Mouse (Mus musculus) layer of hippocampus, postnatal 14 days (tissue): ENCODE results near the gene Fbxo30. TPM values are rescaled to one million over a fixed set of nuclear protein-coding genes. Genes with fewer than 3 reads are reported as not detected.
"Not testable (repeated sequence)": the region's sequence is repeated elsewhere in the genome, so short reads cannot be mapped to it uniquely, and the experiment has no call there.

Source experiments
- DNase-seq, 2 experiments: peaks; one replicate each; pipeline ENCODE4 v3.0.0; 2021 to 2022; ENCODE audit warnings: low spot score in 2 of 2, mixed read lengths in 1 of 2
- long read RNA-seq, 2 experiments: library from polyadenylated mRNA; stranded (forward); transcript quantifications; one replicate each; pipeline ENCODE4 v2.0.0; 2021
- total RNA-seq, 2 experiments: library from RNA; stranded (reverse); gene quantifications; 2 replicates each; pipeline ENCODE4 v1.2.3; 2021

Fbxo30 gene
- total RNA-seq: 1 to 10 TPM; 9.1 to 9.2 TPM
- long read RNA-seq, experiment 1, full-length matches to known transcripts: 3 of 3 reads
- long read RNA-seq, experiment 1, partial matches to known transcripts: 0 of 3 reads
- long read RNA-seq, experiment 1, other reads (novel, unspliced or antisense): 0 of 3 reads
- long read RNA-seq, experiment 2, full-length matches to known transcripts: 5 of 5 reads
- long read RNA-seq, experiment 2, partial matches to known transcripts: 0 of 5 reads
- long read RNA-seq, experiment 2, other reads (novel, unspliced or antisense): 0 of 5 reads

- DNase-seq: peak; percentile 84 to 91
These were observed at the start of gene Fbxo30 for GRCm38 (mm10) chr10:11280578-11281463. Gene Fbxo30, plus strand, starts transcription at chr10:11281330.

DNA sequence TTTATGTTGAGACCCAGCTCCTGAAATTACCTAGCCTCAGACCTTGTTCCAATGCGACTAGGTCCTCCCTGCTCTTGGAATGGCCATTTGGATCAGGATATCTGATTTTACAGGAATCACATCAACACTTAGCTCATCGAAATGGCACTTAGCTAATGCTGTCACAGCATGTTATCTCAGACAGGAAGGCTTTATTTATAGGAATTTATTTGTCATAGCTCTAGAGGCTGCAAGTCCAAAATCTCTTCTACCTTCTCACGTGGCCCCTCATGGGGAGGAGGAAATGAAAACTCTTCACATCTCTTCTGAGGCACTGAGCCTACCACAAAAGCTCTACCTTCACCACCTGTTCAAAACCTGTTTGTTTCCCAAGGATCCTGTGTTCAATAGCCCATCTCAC, 47.9 kb upstream of the Fbxo30 start:
- no peak for DNase-seq

- not testable (repeated sequence) for DNase-seq
These were observed 38.1 kb upstream of the Fbxo30 start for GRCm38 (mm10) chr10:11242988-11243387.

- no peak for DNase-seq
These were observed 32.9 kb upstream of the Fbxo30 start for GRCm38 (mm10) chr10:11248210-11248609.

DNA sequence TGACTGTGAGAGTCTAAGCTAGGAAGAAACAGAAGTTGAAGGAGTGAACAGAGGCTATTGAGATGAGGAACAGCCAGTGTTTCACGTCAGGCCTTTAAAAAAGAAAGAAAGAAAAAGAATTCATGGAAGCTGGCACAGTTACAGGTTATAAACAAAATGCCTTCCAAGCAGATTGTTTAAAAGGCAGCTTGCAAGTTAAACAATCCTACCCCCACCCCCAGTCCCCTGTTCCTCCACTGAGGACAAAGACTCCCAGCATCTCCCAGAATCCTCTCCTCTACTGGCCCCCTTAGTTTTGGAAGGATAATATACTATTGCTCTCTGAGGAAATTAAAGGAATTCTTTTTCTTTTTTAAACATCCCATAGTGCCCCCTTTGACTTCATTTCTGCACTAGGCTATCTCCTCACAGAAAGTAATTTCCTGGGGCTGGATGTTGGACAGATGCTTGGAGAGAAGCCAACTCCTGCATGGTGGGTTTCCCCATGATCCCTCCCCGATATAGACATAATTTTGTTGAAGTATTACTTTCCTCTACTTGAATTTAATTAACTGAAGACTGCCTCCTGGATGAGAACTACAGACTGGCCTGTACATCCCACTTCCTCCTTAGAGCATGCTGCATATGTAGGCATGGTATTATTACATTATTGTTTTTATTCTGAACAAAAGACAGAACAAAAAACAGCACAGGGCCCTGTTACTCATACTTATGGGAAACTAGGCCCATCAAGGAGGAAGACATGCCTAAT, 30.7 kb upstream of the Fbxo30 start:
- DNase-seq: no peak

GRCm38 (mm10) chr10:11253581-11253980, 27.5 kb upstream of the Fbxo30 start:
- not testable (repeated sequence) for DNase-seq

GRCm38 (mm10) chr10:11260119-11260518, 21.0 kb upstream of the Fbxo30 start:
- DNase-seq: no peak

- DNase-seq: not testable (repeated sequence)
These were observed 18.8 kb upstream of the Fbxo30 start for GRCm38 (mm10) chr10:11262292-11262691.

DNA sequence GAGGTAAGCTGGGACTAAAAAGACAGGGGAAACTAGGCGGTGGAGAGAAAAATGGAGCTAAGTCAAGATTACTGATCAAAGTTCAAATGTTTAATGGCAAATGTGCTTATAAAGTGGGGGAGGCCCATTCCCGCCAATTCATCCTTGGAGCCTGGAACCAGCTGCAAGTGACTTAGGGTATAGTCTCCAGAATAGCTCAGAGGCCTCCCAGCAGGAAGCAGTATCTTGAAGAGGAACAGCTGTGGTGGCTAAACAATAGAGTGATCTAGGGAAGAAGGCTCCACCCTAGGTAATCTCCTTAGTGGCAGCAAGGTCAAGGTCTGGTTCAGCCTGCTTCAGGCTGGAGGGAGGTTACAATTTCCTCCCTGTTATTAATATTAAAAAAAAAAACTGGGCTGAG, 17.3 kb upstream of the Fbxo30 start:
- DNase-seq: not testable (repeated sequence)

- DNase-seq: no peak
These were observed 12.0 kb upstream of the Fbxo30 start for GRCm38 (mm10) chr10:11269165-11269564.

DNA sequence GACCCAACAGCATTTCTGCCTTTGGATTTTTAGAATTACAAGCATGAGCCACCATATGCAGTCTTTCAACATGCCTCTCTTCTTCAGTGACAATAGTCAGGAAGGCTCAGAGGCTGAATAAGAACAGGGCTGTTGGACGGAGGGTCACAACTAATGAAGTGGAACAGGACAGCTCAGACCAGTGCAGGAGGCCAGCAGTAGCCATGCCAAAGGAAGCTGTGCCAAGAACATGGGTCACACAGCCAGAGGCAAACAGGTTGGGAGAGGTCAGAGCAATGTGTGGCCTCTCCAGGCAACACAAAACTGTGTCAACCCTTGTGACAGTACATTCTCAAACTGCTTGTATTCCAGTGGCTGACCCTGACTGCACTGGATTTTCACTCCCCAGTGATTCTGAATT, 6.7 kb upstream of the Fbxo30 start:
- DNase-seq: peak in 1 of 2 experiments; percentile 32

GRCm38 (mm10) chr10:11280235-11280577, 924 bp upstream of the Fbxo30 start:
- DNase-seq: no peak

- DNase-seq: peak in 1 of 2 experiments; percentile 18
These were observed 572 bp downstream of the Fbxo30 start for GRCm38 (mm10) chr10:11281498-11282305.

DNA sequence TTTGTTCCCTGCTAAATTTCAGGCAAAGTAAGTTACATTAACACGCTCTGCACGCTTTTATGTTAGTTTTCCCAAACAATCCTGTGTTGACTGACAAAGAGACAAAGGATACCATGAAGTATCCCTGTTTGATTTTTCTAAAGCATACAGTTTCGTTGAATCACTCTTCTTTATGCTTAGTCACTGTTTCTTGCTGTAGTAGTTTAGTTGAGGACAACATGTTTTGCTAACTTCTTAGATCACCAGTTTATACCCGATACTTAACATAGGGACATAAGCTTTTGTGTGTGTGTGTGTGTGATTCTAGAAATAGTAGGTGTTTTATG, 1.1 kb downstream of the Fbxo30 start:
- DNase-seq: no peak

- DNase-seq: no peak
These were observed 17.3 kb downstream of the Fbxo30 start for GRCm38 (mm10) chr10:11298418-11298817.

- DNase-seq: no peak
These were observed 24.4 kb downstream of the Fbxo30 start for GRCm38 (mm10) chr10:11305365-11306053.

DNA sequence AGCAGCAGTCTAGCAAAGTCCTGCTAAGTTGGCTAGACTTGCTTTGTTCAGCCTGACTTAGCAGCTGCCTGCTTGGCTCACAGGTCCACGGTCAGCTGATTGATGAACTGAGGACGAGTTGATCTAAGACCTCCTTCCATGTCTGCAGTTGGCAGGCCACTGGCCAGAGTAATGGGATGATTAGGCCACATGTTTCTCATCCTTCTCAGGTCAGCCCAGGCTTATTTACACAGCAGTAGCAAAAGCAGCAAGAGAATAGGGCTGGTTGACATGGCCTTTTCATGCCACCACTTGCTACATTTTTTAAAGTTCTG, 24.9 kb downstream of the Fbxo30 start:
- DNase-seq: no peak

DNA sequence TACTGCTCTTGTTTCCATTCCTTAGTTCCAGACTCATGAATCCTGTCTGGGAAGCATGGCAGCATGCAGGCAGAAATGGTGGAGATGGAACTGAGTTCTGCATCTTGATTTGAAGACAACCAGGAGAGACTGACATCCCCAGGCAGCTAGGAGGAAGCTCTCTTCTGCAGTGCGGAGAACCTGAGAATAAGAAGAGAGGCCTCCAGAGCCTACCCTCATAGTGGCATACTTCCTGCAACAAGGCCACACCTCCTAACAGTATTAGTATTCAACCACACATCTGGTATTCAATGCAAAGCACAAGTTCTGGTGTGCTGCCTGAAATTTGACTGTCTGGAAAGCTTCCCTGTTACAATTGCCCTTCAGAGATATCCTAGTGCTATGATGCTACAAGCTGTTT, 28.7 kb downstream of the Fbxo30 start:
- no peak for DNase-seq

DNA sequence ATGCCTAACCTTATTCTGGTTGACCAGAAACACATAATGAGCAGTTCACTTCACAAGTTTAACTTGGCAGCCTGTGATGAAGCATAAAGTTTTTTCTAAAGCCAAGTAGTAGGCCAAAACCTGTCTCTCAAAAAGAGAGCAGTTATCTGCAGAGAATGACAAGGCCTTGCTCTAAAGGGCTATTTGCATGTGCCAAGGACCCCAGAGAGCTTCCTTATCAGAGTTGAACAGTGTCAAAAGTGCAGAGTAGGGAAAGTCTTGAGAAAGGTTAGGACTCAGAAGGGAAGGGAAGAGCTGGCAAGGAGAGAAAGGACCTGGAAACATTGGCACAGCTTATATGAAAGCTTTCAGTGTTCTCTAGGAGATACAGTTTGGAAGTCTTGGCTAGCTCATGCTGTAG, 29.4 kb downstream of the Fbxo30 start:
- no peak for DNase-seq

DNA sequence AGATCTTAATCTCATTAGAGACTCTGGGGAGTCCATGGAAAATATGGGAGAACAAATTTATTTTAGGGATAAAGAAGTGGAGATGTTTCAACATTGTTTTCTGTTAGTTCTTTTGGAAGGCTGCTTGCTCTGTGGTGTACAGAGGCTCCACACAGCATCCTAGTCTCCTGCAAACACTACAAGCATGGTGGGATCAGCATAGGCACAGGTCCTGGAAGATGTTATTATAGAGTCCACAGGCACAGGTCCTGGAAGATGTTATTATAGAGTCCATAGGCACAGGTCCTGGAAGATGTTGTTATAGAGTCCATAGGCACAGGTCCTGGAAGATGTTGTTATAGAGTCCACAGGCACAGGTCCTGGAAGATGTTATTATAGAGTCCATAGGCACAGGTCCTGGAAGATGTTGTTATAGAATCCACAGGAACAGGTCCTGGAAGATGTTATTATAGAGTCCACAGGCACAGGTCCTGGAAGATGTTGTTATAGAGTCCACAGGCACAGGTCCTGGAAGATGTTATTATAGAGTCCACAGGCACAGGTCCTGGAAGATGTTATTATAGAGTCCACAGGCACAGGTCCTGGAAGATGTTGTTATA, 36.8 kb downstream of the Fbxo30 start:
- not testable (repeated sequence) for DNase-seq
